Mouse (Mus musculus) limb, embryonic 15.5 days (tissue): Measurements from ENCODE around the gene Gm15319. TPM values are rescaled to one million over a fixed set of nuclear protein-coding genes. Genes with fewer than 3 reads are reported as not detected.
"Not testable (repeated sequence)": the region's sequence is repeated elsewhere in the genome, so short reads cannot be mapped to it uniquely, and the experiment has no call there.

ENCODE experiments used
- ATAC-seq: fragments of 200-750 bp; cut with Nextera tagmentation; 2 replicates; pipeline ENCODE4 v1.8.0; 2017; ENCODE audit warnings: low read depth, moderate TSS enrichment; ENCODE audit not compliant: insufficient number of reproducible peaks, low FRiP score, low TSS enrichment
- H3K27ac ChIP-seq: fragments of 300-500 bp; sonication (generic); 2 replicates; pipeline ENCODE4 v1.5.1; 2015; ENCODE audit warnings: moderate library complexity, mild to moderate bottlenecking, inconsistent platforms
- H3K27me3 ChIP-seq: fragments of 300-500 bp; sonication (generic); 2 replicates; pipeline ENCODE4 v1.6.1; 2015; ENCODE audit warnings: inconsistent platforms
- H3K36me3 ChIP-seq: fragments of 300-500 bp; sonication (generic); 2 replicates; pipeline ENCODE4 v1.6.1; 2015; ENCODE audit warnings: inconsistent platforms
- H3K4me1 ChIP-seq: fragments of 300-500 bp; sonication (generic); 2 replicates; pipeline ENCODE4 v1.6.1; 2015; ENCODE audit warnings: inconsistent platforms
- H3K4me2 ChIP-seq: fragments of 300-500 bp; sonication (generic); 2 replicates; pipeline ENCODE4 v1.6.1; 2015; ENCODE audit warnings: mild to moderate bottlenecking, inconsistent platforms
- H3K4me3 ChIP-seq: fragments of 300-500 bp; sonication (generic); 2 replicates; pipeline ENCODE4 v1.5.1; 2015; ENCODE audit warnings: mild to moderate bottlenecking, inconsistent platforms
- H3K9ac ChIP-seq: fragments of 300-500 bp; sonication (generic); 2 replicates; pipeline ENCODE4 v1.6.1; 2015; ENCODE audit warnings: inconsistent platforms
- H3K9me3 ChIP-seq: fragments of 300-500 bp; sonication (generic); 2 replicates; pipeline ENCODE4 v1.6.1; 2016; ENCODE audit warnings: inconsistent platforms
- WGBS: fragments of 180-500 bp; shearing (Covaris S2); methylation state at CpG from one replicate; pipeline ENCODE4 v1.1.7; 2015; 5-methylcytosine and 5-hydroxymethylcytosine counted together
- polyA plus RNA-seq: library from polyadenylated mRNA; unstranded; fragments of >200 nt; fragmentation: Nextera tagmentation; extraction: Ambion mirVana; gene quantifications from 2 replicates; pipeline ENCODE4 v1.2.1, GENCODE M21; 2015

The Gm15319 gene
- polyA plus RNA-seq, 1 experiment from 2014 or later = not detected

DNA sequence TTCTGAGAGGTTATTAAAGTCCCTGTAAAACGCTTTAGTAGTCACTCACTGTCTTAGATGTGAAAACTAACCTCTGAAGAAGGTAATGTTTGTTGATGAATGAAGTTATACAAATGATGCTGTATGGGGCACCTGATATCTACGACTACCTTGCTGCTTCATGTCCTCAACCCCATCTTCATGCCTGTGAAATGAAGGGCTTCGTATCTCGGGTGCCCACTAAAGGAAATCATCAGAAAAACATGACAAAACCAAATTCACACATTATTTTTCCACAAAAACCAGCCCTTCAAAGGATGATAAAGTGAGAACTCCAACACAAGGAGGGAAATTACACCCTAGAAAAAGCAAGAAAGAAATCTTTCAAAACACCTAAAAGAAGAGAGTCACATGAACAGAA lies 68.2 kb downstream of the Gm15319 start:
- ATAC-seq, H3K27me3 ChIP-seq: not testable (repeated sequence)
- 86% methylated on average over 4 of the region's 4 CpGs for WGBS

DNA sequence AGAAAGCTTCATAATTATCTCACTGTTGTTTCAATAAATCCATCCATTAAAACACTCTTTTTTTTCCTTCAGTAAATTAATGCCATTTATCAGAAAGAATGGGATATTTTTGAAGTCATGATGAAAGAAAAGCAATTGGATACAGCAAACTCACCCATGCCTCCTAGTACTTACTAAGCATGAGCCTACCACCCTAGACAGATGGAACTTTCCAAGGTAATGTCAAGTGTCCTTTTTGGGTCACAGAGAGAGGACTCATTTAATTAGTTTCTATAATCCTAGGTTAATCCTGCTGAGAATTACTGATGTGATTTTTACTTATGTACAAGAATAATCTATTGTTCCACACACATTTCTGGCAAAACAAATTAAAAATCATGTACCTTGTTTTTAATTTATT lies 69.0 kb downstream of the Gm15319 start:
- H3K9ac ChIP-seq, H3K27ac ChIP-seq, H3K4me1 ChIP-seq, H3K36me3 ChIP-seq, H3K27me3 ChIP-seq, H3K4me3 ChIP-seq, H3K9me3 ChIP-seq, H3K4me2 ChIP-seq, ATAC-seq: not testable (repeated sequence)

More for the DNA sequence above, 68.2 kb downstream of the Gm15319 start:
- not testable (repeated sequence) for H3K27ac ChIP-seq, H3K4me2 ChIP-seq, H3K9ac ChIP-seq, H3K4me1 ChIP-seq, H3K36me3 ChIP-seq, H3K9me3 ChIP-seq, H3K4me3 ChIP-seq

DNA sequence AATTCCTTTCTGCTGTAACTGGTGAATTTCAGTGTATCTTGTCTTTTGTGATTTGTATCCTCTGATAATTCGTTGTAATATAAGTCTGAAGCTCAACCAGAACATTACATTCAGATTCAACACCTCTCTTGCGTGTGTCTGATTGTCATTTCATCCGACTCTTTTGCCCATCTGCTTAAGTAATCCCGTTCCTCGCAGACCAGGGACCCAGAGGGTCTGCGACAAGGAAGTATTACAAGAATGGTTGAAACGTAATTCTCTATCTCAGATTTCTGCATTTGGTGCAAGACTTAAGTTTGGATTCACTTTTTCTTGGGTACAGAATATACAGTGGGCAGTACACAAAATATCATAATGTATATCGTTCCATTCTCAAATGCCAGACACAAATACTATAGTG lies 73.0 kb downstream of the Gm15319 start:
- not testable (repeated sequence) for H3K4me2 ChIP-seq, H3K27me3 ChIP-seq, H3K4me1 ChIP-seq, H3K4me3 ChIP-seq, H3K9me3 ChIP-seq, H3K27ac ChIP-seq, H3K36me3 ChIP-seq, ATAC-seq, H3K9ac ChIP-seq
- 75% methylated on average over 5 of the region's 8 CpGs for WGBS

DNA sequence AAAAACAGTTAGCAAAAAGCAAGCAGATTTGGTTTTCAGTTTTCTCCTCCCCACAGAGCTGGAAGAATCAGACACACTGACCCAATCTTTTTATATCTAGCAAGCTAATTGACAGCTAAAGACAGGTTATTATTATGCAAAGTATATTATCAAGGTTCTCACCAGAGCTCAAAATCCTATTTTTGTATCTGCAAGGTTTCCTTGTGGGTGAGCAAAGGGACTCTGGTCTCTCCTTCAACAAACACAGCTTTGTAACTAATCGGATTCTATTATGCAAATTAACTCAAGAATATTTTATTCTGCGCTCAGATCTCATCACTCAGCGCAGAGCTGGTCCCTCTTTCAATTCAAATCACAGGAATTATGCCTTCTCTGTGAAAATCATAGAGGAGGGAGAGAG lies 74.1 kb downstream of the Gm15319 start:
- WGBS = 96% methylated on average over 3 of the region's 3 CpGs
- H3K27me3 ChIP-seq, H3K4me1 ChIP-seq, H3K27ac ChIP-seq, H3K36me3 ChIP-seq, H3K9ac ChIP-seq, H3K9me3 ChIP-seq, H3K4me2 ChIP-seq, ATAC-seq, H3K4me3 ChIP-seq: not testable (repeated sequence)

DNA sequence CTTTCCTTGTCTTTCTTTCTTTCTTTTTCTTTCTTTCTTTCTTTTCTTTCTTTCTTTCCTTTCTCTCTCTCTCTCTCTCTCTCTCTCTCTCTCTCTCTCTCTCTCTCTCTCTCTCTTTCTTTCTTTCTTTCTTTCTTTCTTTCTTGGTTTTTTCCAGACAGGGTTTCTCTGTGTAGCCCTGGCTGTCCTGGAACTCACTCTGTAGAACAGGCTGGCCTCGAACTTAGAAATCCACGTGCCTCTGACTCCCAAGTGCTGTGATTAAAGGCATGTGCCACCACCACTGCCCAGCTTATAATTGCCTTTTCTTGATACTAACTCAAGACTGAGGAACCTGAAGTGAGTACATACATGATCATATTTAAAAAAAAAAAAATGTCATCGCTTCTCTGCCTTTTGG lies 75.3 kb downstream of the Gm15319 start:
- not testable (repeated sequence) for H3K9ac ChIP-seq, H3K4me2 ChIP-seq, ATAC-seq, H3K4me3 ChIP-seq, H3K27ac ChIP-seq, H3K27me3 ChIP-seq, H3K36me3 ChIP-seq, H3K4me1 ChIP-seq, H3K9me3 ChIP-seq
- 91% methylated on average over 3 of the region's 3 CpGs for WGBS
